Mouse (Mus musculus): ENCODE measurements at regions not wholly inside any gene's neighbourhood (a gene's known extent, or its start where the extent isn't known, plus 50 kb on each side); places are given as distances from the start of the nearest gene placed in this dataset.

GRCm38 (mm10) chr19:28095620-28096019, 84.7 kb upstream of the Rfx3 start:
- DNase-seq, result no peak

DNA sequence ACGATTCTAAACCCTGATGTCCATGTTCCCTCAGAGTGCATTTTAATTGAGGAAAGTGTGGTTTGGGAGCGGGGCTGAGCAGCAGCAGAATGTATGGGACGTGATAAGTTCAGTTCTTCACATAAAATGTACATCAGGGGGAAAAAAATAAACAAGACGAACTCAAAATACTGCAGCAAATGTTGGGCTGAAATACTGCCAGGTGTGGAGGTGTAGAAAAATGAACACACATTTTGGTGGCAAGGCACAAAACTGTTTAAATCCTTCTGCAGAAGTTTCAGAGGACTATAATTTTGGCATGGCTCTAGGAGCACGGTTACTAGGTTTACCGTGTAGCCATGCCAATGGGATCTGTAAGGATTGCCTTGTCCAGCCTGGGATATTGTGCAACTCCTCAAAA, 81.3 kb upstream of the Rfx3 start:
- peak; percentile 40 for DNase-seq

- peak; percentile 31 for DNase-seq
These were observed 76.9 kb upstream of the Rfx3 start for GRCm38 (mm10) chr19:28087607-28088546.

- no peak for DNase-seq
These were observed 59.4 kb upstream of the Rfx3 start for GRCm38 (mm10) chr19:28070386-28070785.

Data from right cerebral cortex, adult 18-20 months (tissue).